Comparison of ENCODE assay signal across 8 mouse cellular contexts in genomic region chr16:3908537-3909111, GRCm38 (mm10). TPM values are rescaled to one million over a fixed set of nuclear protein-coding genes. Genes with fewer than 3 reads are reported as not detected.
A peak's percentile ranks its signal among the peaks of the same experiment; 100 is the strongest.
DNase-seq lines count a peak whose midpoint lies in the region; ATAC-seq and TF ChIP-seq lines count a peak whose summit lies in the region.

Gene 1700037C18Rik, minus strand, starts transcription at chr16:3908689.
Gene Cluap1, plus strand, starts transcription at chr16:3908801.

- peak; percentile 96 for ATAC-seq in forebrain, postnatal 0 days
- peak; percentile 95 to 96 for ATAC-seq in hematopoietic stem cell, adult 5-6 weeks (replicated peaks in 1 of 2; ENCODE audit: insufficient read depth in 1 of 2, low FRiP score in 2 of 2, low TSS enrichment in 1 of 2, low read depth in 1 of 2, poor library complexity in 2 of 2, severe bottlenecking in 2 of 2)
- peak; percentile 99 for ATAC-seq in lung, embryonic 16.5 days (ENCODE audit: low read depth)

- 1% methylated on average over 33 of the region's 33 CpGs for WGBS in cerebellum, adult 2 months
- under 1% methylated on average over 33 of the region's 33 CpGs for WGBS in forebrain, postnatal 0 days
- under 1% methylated on average over 33 of the region's 33 CpGs for WGBS in lung, embryonic 16.5 days

- TF ChIP-seq RAD21 in MEL (IDR thresholded peaks at IDR 0.05; ENCODE audit: low read depth, low read length): peak; percentile 37

- peak within 1 kb of the TSS; percentile 87 for H3K9ac ChIP-seq in MEL (ENCODE audit: control insufficient read depth, low read depth, low read length, poor library complexity, severe bottlenecking)
- H3K9ac ChIP-seq in forebrain, postnatal 0 days: peak within 1 kb of the TSS; percentile 72
- peak within 1 kb of the TSS; percentile 87 for H3K9ac ChIP-seq in lung, embryonic 16.5 days (ENCODE audit: low read length)

- H3K9me3 ChIP-seq in MEL (replicated peaks; ENCODE audit: insufficient read depth, low read length): no peaks in the 10 kb centered on the region
- H3K9me3 ChIP-seq in forebrain, postnatal 0 days (ENCODE audit: low read length): no peaks in the 10 kb centered on the region
- H3K9me3 ChIP-seq in lung, embryonic 16.5 days (ENCODE audit: control insufficient read depth, low read length): no peaks in the 10 kb centered on the region

- peaks cover 0 to 3% of the 10 kb centered on the region in 2 experiments; a peak in 1 of 4 replicates for H3K4me1 ChIP-seq in MEL (ENCODE audit: control insufficient read depth in 1 of 2, insufficient read depth in 2 of 2, low read length in 2 of 2)
- no peaks in the 10 kb centered on the region for H3K4me1 ChIP-seq in cerebellum, adult 2 months (ENCODE audit: control insufficient read depth, insufficient read depth, low read length)
- peaks cover 7% of the 10 kb centered on the region; the same call in 1 of the 2 replicates for H3K4me1 ChIP-seq in forebrain, postnatal 0 days (ENCODE audit: insufficient read depth)
- H3K4me1 ChIP-seq in lung, embryonic 16.5 days (replicated peaks; ENCODE audit: control insufficient read depth, insufficient read depth, low read length): peaks cover 5% of the 10 kb centered on the region

- no peak for TF ChIP-seq EP300 in MEL (IDR thresholded peaks at IDR 0.05; ENCODE audit: low read depth in 1 of 2, low read length in 2 of 2)

- peak within 1 kb of the TSS; percentile 97 for H3K27ac ChIP-seq in MEL (ENCODE audit: control insufficient read depth, low read depth, low read length)
- peak within 1 kb of the TSS; percentile 92 for H3K27ac ChIP-seq in cerebellum, adult 2 months (ENCODE audit: insufficient read depth, low read length)
- H3K27ac ChIP-seq in forebrain, postnatal 0 days (ENCODE audit: low read depth, low read length): peak within 1 kb of the TSS; percentile 83
- H3K27ac ChIP-seq in lung, embryonic 16.5 days (ENCODE audit: low read length): peak within 1 kb of the TSS; percentile 82

- peak; percentile 46 to 66; a peak in 3 of 4 replicates for TF ChIP-seq POLR2A in MEL (IDR thresholded peaks at IDR 0.05; ENCODE audit: control insufficient read depth in 1 of 2, insufficient read depth in 1 of 2, low read depth in 1 of 2, low read length in 2 of 2, poor library complexity in 1 of 2)
- peak; percentile 84 for TF ChIP-seq POLR2A in cerebellum, adult 2 months (IDR thresholded peaks at IDR 0.05; ENCODE audit: borderline replicate concordance, insufficient read depth, low read length)

- peak; percentile 96 for DNase-seq in MEL (ENCODE audit: low read depth, low spot score)
- DNase-seq in cerebellum, adult 2 months: peak; percentile 94
- peak; percentile 97 for DNase-seq in forebrain, postnatal 0 days
- peak; percentile 91 for DNase-seq in layer of hippocampus, adult 9-10 months (ENCODE audit: low spot score)
- DNase-seq in ovary, postnatal 10 days (ENCODE audit: low spot score): peak; percentile 83
- DNase-seq in thymus, postnatal 10 days (ENCODE audit: low spot score in 2 of 2): peak; percentile 74 to 82

- TF ChIP-seq CTCF in MEL (IDR thresholded peaks at IDR 0.05 in 2 of 3, conservative IDR thresholded peaks at IDR 0.05 in 1 of 3; ENCODE audit: control insufficient read depth in 1 of 3, insufficient read depth in 1 of 3, low read depth in 2 of 3, low read length in 3 of 3, poor library complexity in 1 of 3, severe bottlenecking in 1 of 3): peak; percentile 61 to 78 (median 62)
- peak; percentile 57; the same call in 1 of the 2 replicates for TF ChIP-seq CTCF in cerebellum, adult 2 months (IDR thresholded peaks at IDR 0.05; ENCODE audit: borderline replicate concordance, insufficient read depth, low read depth, low read length)
- peak; percentile 81 for TF ChIP-seq CTCF in forebrain, postnatal 0 days (IDR thresholded peaks at IDR 0.05; ENCODE audit: low read depth)

- peaks cover 5 to 10% of the 10 kb centered on the region in 2 experiments for H3K36me3 ChIP-seq in MEL (ENCODE audit: control insufficient read depth in 1 of 2, insufficient read depth in 2 of 2, low read length in 2 of 2)
- peaks cover 41% of the 10 kb centered on the region for H3K36me3 ChIP-seq in forebrain, postnatal 0 days (ENCODE audit: insufficient read depth)
- H3K36me3 ChIP-seq in lung, embryonic 16.5 days (ENCODE audit: control insufficient read depth, insufficient read depth, low read length): peaks cover 21% of the 10 kb centered on the region

- H3K4me3 ChIP-seq in MEL (ENCODE audit: control insufficient read depth in 1 of 2, insufficient read depth in 1 of 2, low read depth in 2 of 2, low read length in 2 of 2): peak within 1 kb of the TSS; percentile 75 to 94
- peak within 1 kb of the TSS; percentile 99 for H3K4me3 ChIP-seq in cerebellum, adult 2 months (replicated peaks; ENCODE audit: insufficient read depth, low read depth, low read length)
- peak within 1 kb of the TSS; percentile 79 for H3K4me3 ChIP-seq in forebrain, postnatal 0 days (ENCODE audit: low read depth, low read length)
- H3K4me3 ChIP-seq in lung, embryonic 16.5 days (ENCODE audit: low read length): peak within 1 kb of the TSS; percentile 78

- H3K27me3 ChIP-seq in MEL (ENCODE audit: control insufficient read depth in 1 of 2, insufficient read depth in 2 of 2, low read length in 2 of 2): no peaks in the 10 kb centered on the region
- no peaks in the 10 kb centered on the region for H3K27me3 ChIP-seq in cerebellum, adult 2 months (ENCODE audit: control insufficient read depth, insufficient read depth, low read length)
- no peaks in the 10 kb centered on the region for H3K27me3 ChIP-seq in forebrain, postnatal 0 days (ENCODE audit: insufficient read depth, low read length)
- H3K27me3 ChIP-seq in lung, embryonic 16.5 days (ENCODE audit: control insufficient read depth, insufficient read depth, low read depth, low read length): no peaks in the 10 kb centered on the region

- peak within 1 kb of the TSS; percentile 81 for H3K4me2 ChIP-seq in forebrain, postnatal 0 days (ENCODE audit: low read depth)
- H3K4me2 ChIP-seq in lung, embryonic 16.5 days (ENCODE audit: low read depth, low read length): peak within 1 kb of the TSS; percentile 72

- H3K79me2 ChIP-seq in MEL (ENCODE audit: control insufficient read depth, insufficient read depth, low read length, poor library complexity): peaks cover 13% of the 10 kb centered on the region

TF ChIP-seq in MEL, 35 proteins besides CTCF, POLR2A, EP300 and RAD21 (continues in another document):
- TF ChIP-seq MAFK (IDR thresholded peaks at IDR 0.05; ENCODE audit: borderline replicate concordance, low read depth, low read length): no peak
- TF ChIP-seq SIN3A (IDR thresholded peaks at IDR 0.05; ENCODE audit: low read length): peak; percentile 96
- no peak for TF ChIP-seq ZNF384 (IDR thresholded peaks at IDR 0.05; ENCODE audit: low read depth, low read length)
- TF ChIP-seq TCF12 (IDR thresholded peaks at IDR 0.05; ENCODE audit: low read depth, low read length): 0 out of 2 replicates have a peak, but pooled peaks have one; percentile 53
- TF ChIP-seq NELFE (IDR thresholded peaks at IDR 0.05; ENCODE audit: low read depth, low read length): peak; percentile 60
- TF ChIP-seq GABPA (IDR thresholded peaks at IDR 0.05; ENCODE audit: low read depth, low read length): no peak
- peak; percentile 73; the same call in 1 of the 2 replicates for TF ChIP-seq POLR2AphosphoS2 (IDR thresholded peaks at IDR 0.05; ENCODE audit: low read length)
- no peak for TF ChIP-seq RCOR1 (IDR thresholded peaks at IDR 0.05; ENCODE audit: low read depth, low read length)
- no peak for TF ChIP-seq CHD1 (IDR thresholded peaks at IDR 0.05; ENCODE audit: low read depth, low read length)
- TF ChIP-seq JUND (IDR thresholded peaks at IDR 0.05; ENCODE audit: low read depth, low read length): no peak
- peak; percentile 92 for TF ChIP-seq TBP (IDR thresholded peaks at IDR 0.05; ENCODE audit: low read depth, low read length)
- TF ChIP-seq HCFC1 (IDR thresholded peaks at IDR 0.05; ENCODE audit: low read depth, low read length): peak; percentile 89
- TF ChIP-seq SMC3 (IDR thresholded peaks at IDR 0.05; ENCODE audit: low read depth, low read length): peak; percentile 27; the same call in 1 of the 2 replicates
- TF ChIP-seq USF1 (IDR thresholded peaks at IDR 0.05; ENCODE audit: low read depth, low read length): no peak
- no peak for TF ChIP-seq BHLHE40 (IDR thresholded peaks at IDR 0.05; ENCODE audit: borderline replicate concordance, low read depth, low read length)
- no peak for TF ChIP-seq GATA1 (IDR thresholded peaks at IDR 0.05; ENCODE audit: low read depth, low read length)
- TF ChIP-seq ZC3H11A (IDR thresholded peaks at IDR 0.05; ENCODE audit: low read depth, low read length): no peak; the same call in 1 of the 2 replicates
- no peak; the same call in 1 of the 2 replicates for TF ChIP-seq KAT2A (conservative IDR thresholded peaks at IDR 0.05; ENCODE audit: low read depth, low read length)
- TF ChIP-seq NRF1 (IDR thresholded peaks at IDR 0.05; ENCODE audit: insufficient read depth, low read depth, low read length, poor library complexity, severe bottlenecking): peak; percentile 77
- TF ChIP-seq ZKSCAN1 (IDR thresholded peaks at IDR 0.05; ENCODE audit: low read depth, low read length): no peak
- peak; percentile 84 for TF ChIP-seq MXI1 (IDR thresholded peaks at IDR 0.05; ENCODE audit: low read depth, low read length)
- peak; percentile 46; the same call in 1 of the 2 replicates for TF ChIP-seq ZMIZ1 (IDR thresholded peaks at IDR 0.05; ENCODE audit: low read depth, low read length)

RNA-seq across cellular contexts. Expression of gene 1700037C18Rik, which starts in this region (rescaled TPM):
- 3.5 and 4.2 TPM in 2 replicates for total RNA-seq in MEL (2012; rRNA removed)
- 1 to 10 TPM in 1 of 2 experiments, not detected in 1; 7.2 TPM for polyA plus RNA-seq in MEL (2012; ENCODE audit: insufficient read depth in 1 of 2, insufficient read length in 2 of 2, low read depth in 1 of 2, low replicate concordance in 2 of 2, missing spikeins in 1 of 2)
- 4.8 and 5.8 TPM in 2 replicates for polyA plus RNA-seq in cerebellum, adult 2 months (2012; rRNA removed)
- total RNA-seq in forebrain, postnatal 0 days (2014; rRNA removed): 5.5 and 10.3 TPM in 2 replicates
- polyA plus RNA-seq in forebrain, postnatal 0 days (2015; fragmentation: Nextera tagmentation; extraction: Ambion mirVana): 12.2 and 13.6 TPM in 2 replicates
- total RNA-seq in hematopoietic stem cell, adult 5-6 weeks (2017): 1.4 and 3.1 TPM in 2 replicates
- 9.4 and 11.1 TPM in 2 replicates for polyA plus RNA-seq in lung, embryonic 16.5 days (2015; fragmentation: Nextera tagmentation; extraction: Ambion mirVana)

RNA-seq across cellular contexts. Expression of gene Cluap1, which starts in this region (rescaled TPM):
- total RNA-seq in MEL (2012; rRNA removed): 26.3 and 28.9 TPM in 2 replicates
- 10 to 100 TPM in 1 of 2 experiments, not detected in 1; 30.7 TPM for polyA plus RNA-seq in MEL (2012; ENCODE audit: insufficient read depth in 1 of 2, insufficient read length in 2 of 2, low read depth in 1 of 2, low replicate concordance in 2 of 2, missing spikeins in 1 of 2)
- 24.6 and 26.5 TPM in 2 replicates for polyA plus RNA-seq in cerebellum, adult 2 months (2012; rRNA removed)
- total RNA-seq in forebrain, postnatal 0 days (2014; rRNA removed): 36.9 and 52.6 TPM in 2 replicates
- 45.2 and 48.1 TPM in 2 replicates for polyA plus RNA-seq in forebrain, postnatal 0 days (2015; fragmentation: Nextera tagmentation; extraction: Ambion mirVana)
- 52.6 and 61.8 TPM in 2 replicates for total RNA-seq in hematopoietic stem cell, adult 5-6 weeks (2017)
- 22.2 and 23.9 TPM in 2 replicates for polyA plus RNA-seq in lung, embryonic 16.5 days (2015; fragmentation: Nextera tagmentation; extraction: Ambion mirVana)

Comparison
In these comparisons a context has a peak if more than half of its experiments do, and no peak if none do; other contexts are left out.
1. Peak in every context shown above with its lines: DNase-seq, ATAC-seq, H3K4me3 ChIP-seq and H3K27ac ChIP-seq.